Mouse (Mus musculus): ENCODE data around the gene Krtap12-1.

- TF ChIP-seq POLR2A (IDR thresholded peaks at IDR 0.05; ENCODE audit: low read depth, low read length) (no peak), CTCF (conservative IDR thresholded peaks at IDR 0.05; ENCODE audit: insufficient read depth, insufficient read length, low read depth, low read length) (no peak)
Observed at GRCm38 (mm10) chr10:77684181-77684580, 36.2 kb upstream of the Krtap12-1 start.
